Mouse (Mus musculus): ENCODE results near the gene D6Ertd527e.

DNA sequence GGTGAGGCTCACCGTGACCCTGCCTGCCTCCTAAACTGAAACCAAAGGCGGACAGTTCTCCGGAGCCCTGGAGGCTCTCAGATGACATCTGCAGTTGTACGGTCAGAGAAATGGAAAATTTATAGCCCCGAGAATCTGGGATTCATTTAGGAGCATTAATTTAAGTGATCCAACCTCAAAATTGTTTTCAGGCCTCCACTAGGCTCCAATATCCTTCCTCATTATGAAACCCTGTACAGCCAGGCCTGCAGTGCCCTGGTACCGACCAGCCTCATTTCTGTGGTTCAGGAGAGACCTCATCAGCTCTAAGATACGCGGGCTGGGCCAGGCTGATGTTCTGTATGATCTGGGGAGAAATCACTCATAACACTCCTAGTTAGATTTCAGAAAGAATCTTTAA, 46.9 kb downstream of the D6Ertd527e start:
- TF ChIP-seq CTCF (IDR thresholded peaks at IDR 0.05; ENCODE audit: extremely low read depth, insufficient read length, insufficient replicate concordance, low read depth, low read length) = no peak
- no peak for TF ChIP-seq POLR2A (IDR thresholded peaks at IDR 0.05; ENCODE audit: low read depth, low read length)
